Mouse (Mus musculus) MEL (cell line): ENCODE data around the gene Tmem59l.

Experiments used
- CHD1 ChIP-seq: IDR thresholded peaks from 2 replicates; pipeline ENCODE4 v1.6.1; 2012; ENCODE audit warnings: low read depth, mild to moderate bottlenecking, inconsistent platforms, low read length, improper control_type of control experiment
- CTCF ChIP-seq, 3 experiments: IDR thresholded peaks in 2 of 3; conservative IDR thresholded peaks in 1 of 3; 2 replicates each; pipeline ENCODE4 v1.5.1; 2011 to 2012; ENCODE audit warnings: low read length in 3 of 3, low read depth in 2 of 3, mild to moderate bottlenecking in 2 of 3, improper control_type of control experiment in 1 of 3, inconsistent platforms in 1 of 3, mixed read lengths in 1 of 3, moderate library complexity in 1 of 3; ENCODE audit not compliant: control insufficient read depth in 1 of 3, insufficient read depth in 1 of 3, poor library complexity in 1 of 3, severe bottlenecking in 1 of 3
- POLR2A ChIP-seq, 2 experiments: IDR thresholded peaks; 2 replicates each; pipeline ENCODE4 v1.6.1; 2011 to 2012; ENCODE audit warnings: low read length in 2 of 2, mild to moderate bottlenecking in 2 of 2, control low read depth in 1 of 2, improper control_type of control experiment in 1 of 2, low read depth in 1 of 2, moderate library complexity in 1 of 2; ENCODE audit not compliant: control insufficient read depth in 1 of 2, insufficient read depth in 1 of 2, poor library complexity in 1 of 2

GRCm38 (mm10) chr8:70481908-70482307 is 5.2 kb downstream of the Tmem59l start:
- TF ChIP-seq CTCF (IDR thresholded peaks at IDR 0.05 in 2 of 3, conservative IDR thresholded peaks at IDR 0.05 in 1 of 3; ENCODE audit: control insufficient read depth in 1 of 3, insufficient read depth in 1 of 3, low read depth in 2 of 3, low read length in 3 of 3, poor library complexity in 1 of 3, severe bottlenecking in 1 of 3) (no peak), POLR2A (IDR thresholded peaks at IDR 0.05; ENCODE audit: control insufficient read depth in 1 of 2, insufficient read depth in 1 of 2, low read depth in 1 of 2, low read length in 2 of 2, poor library complexity in 1 of 2) (no peak), CHD1 (no peak)
